Mouse (Mus musculus): ENCODE results near the gene Aadac. TPM values are rescaled to one million over a fixed set of nuclear protein-coding genes. Genes with fewer than 3 reads are reported as not detected.

Aadac gene
- polyA plus RNA-seq (2012; rRNA removed), result 94.9 and 102 TPM in 2 replicates
- polyA plus RNA-seq (2014; fragmentation: Nextera tagmentation; extraction: Ambion mirVana), result 259 and 282 TPM in 2 replicates

GRCm38 (mm10) chr3:60025417-60025816, at the start of gene Aadac:
Aadac (plus strand) TSS chr3:60025717.
- H3K4me1 ChIP-seq (replicated peaks; ENCODE audit: control insufficient read depth in 2 of 2, insufficient read depth in 2 of 2, low read length in 1 of 2), result no peaks in the 10 kb centered on the region
- 41% methylated on average over 1 of the region's 1 CpGs for WGBS (ENCODE audit: insufficient replicate concordance)

GRCm38 (mm10) chr3:60003622-60004021, 21.9 kb upstream of the Aadac start:
- ATAC-seq (ENCODE audit: insufficient read depth) (no peak), DNase-seq (ENCODE audit: low read depth in 3 of 3, low spot score in 3 of 3) (no peak)
- no peaks in the 10 kb centered on the region for H3K4me1 ChIP-seq (replicated peaks; ENCODE audit: control insufficient read depth in 2 of 2, insufficient read depth in 2 of 2, low read length in 1 of 2)
- no peak overlapping the region for H3K27ac ChIP-seq
- H3K4me3 ChIP-seq (ENCODE audit: insufficient read depth in 1 of 2, low read depth in 2 of 2, low read length in 2 of 2), result no peak overlapping the region
- H3K9me3 ChIP-seq (ENCODE audit: control insufficient read depth, low read length), result no peaks in the 10 kb centered on the region
- no peak overlapping the region for H3K4me2 ChIP-seq (ENCODE audit: low read depth)
- H3K9ac ChIP-seq (replicated peaks), result no peak overlapping the region
- H3K36me3 ChIP-seq (replicated peaks; ENCODE audit: control insufficient read depth, insufficient read depth, low read depth), result no peaks in the 10 kb centered on the region
- no peak for TF ChIP-seq EP300 (IDR thresholded peaks at IDR 0.05; ENCODE audit: low read depth)
- no peak for TF ChIP-seq CTCF (IDR thresholded peaks at IDR 0.05; ENCODE audit: low read depth)
- no peaks in the 10 kb centered on the region for H3K27me3 ChIP-seq (ENCODE audit: control insufficient read depth, insufficient read depth, low read length)

More at GRCm38 (mm10) chr3:60025417-60025816, at the start of gene Aadac:
- Histone ChIP-seq H3K9me3 (ENCODE audit: control insufficient read depth, low read length) (no peaks in the 10 kb centered on the region), H3K27me3 (ENCODE audit: control insufficient read depth, insufficient read depth, low read length) (no peaks in the 10 kb centered on the region), H3K27ac (no peak within 1 kb of the TSS), H3K4me2 (ENCODE audit: low read depth) (no peak within 1 kb of the TSS), H3K4me3 (ENCODE audit: insufficient read depth in 1 of 2, low read depth in 2 of 2, low read length in 2 of 2) (no peak within 1 kb of the TSS), H3K9ac (replicated peaks) (no peak within 1 kb of the TSS), H3K36me3 (replicated peaks; ENCODE audit: control insufficient read depth, insufficient read depth, low read depth) (no peaks in the 10 kb centered on the region)
- ATAC-seq (ENCODE audit: insufficient read depth) (no peak), DNase-seq (ENCODE audit: low read depth in 3 of 3, low spot score in 3 of 3) (no peak)
- TF ChIP-seq CTCF (IDR thresholded peaks at IDR 0.05; ENCODE audit: low read depth) (no peak), EP300 (IDR thresholded peaks at IDR 0.05; ENCODE audit: low read depth) (no peak)

- DNase-seq (ENCODE audit: low read depth in 3 of 3, low spot score in 3 of 3) (no peak), ATAC-seq (ENCODE audit: insufficient read depth) (no peak)
- Histone ChIP-seq H3K4me2 (ENCODE audit: low read depth) (no peak within 1 kb of the TSS), H3K27ac (no peak within 1 kb of the TSS), H3K9me3 (ENCODE audit: control insufficient read depth, low read length) (no peaks in the 10 kb centered on the region), H3K9ac (replicated peaks) (no peak within 1 kb of the TSS), H3K36me3 (replicated peaks; ENCODE audit: control insufficient read depth, insufficient read depth, low read depth) (no peaks in the 10 kb centered on the region), H3K4me1 (replicated peaks; ENCODE audit: control insufficient read depth in 2 of 2, insufficient read depth in 2 of 2, low read length in 1 of 2) (no peaks in the 10 kb centered on the region), H3K27me3 (ENCODE audit: control insufficient read depth, insufficient read depth, low read length) (no peaks in the 10 kb centered on the region), H3K4me3 (ENCODE audit: insufficient read depth in 1 of 2, low read depth in 2 of 2, low read length in 2 of 2) (no peak within 1 kb of the TSS)
- no peak for TF ChIP-seq CTCF (IDR thresholded peaks at IDR 0.05; ENCODE audit: low read depth)
- no peak for TF ChIP-seq EP300 (IDR thresholded peaks at IDR 0.05; ENCODE audit: low read depth)
- 52% methylated on average over 1 of the region's 1 CpGs for WGBS (ENCODE audit: insufficient replicate concordance)
Observed at GRCm38 (mm10) chr3:60006443-60006842, 19.1 kb upstream of the Aadac start, which contains the start of gene Aadacl2. Aadacl2 (plus strand) TSS chr3:60006743.

- WGBS (ENCODE audit: insufficient replicate concordance), result 59% methylated on average over 4 of the region's 4 CpGs
- Histone ChIP-seq H3K4me3 (ENCODE audit: insufficient read depth in 1 of 2, low read depth in 2 of 2, low read length in 2 of 2) (peak overlapping the region in 1 of 2 experiments; percentile 10; a peak in 3 of 4 replicates), H3K27me3 (ENCODE audit: control insufficient read depth, insufficient read depth, low read length) (no peaks in the 10 kb centered on the region), H3K36me3 (replicated peaks; ENCODE audit: control insufficient read depth, insufficient read depth, low read depth) (no peaks in the 10 kb centered on the region), H3K27ac (no peak overlapping the region), H3K9me3 (ENCODE audit: control insufficient read depth, low read length) (no peaks in the 10 kb centered on the region), H3K4me2 (ENCODE audit: low read depth) (no peak overlapping the region), H3K9ac (replicated peaks) (no peak overlapping the region), H3K4me1 (replicated peaks; ENCODE audit: control insufficient read depth in 2 of 2, insufficient read depth in 2 of 2, low read length in 1 of 2) (no peaks in the 10 kb centered on the region)
- TF ChIP-seq EP300 (IDR thresholded peaks at IDR 0.05; ENCODE audit: low read depth) (no peak), CTCF (IDR thresholded peaks at IDR 0.05; ENCODE audit: low read depth) (no peak)
- DNase-seq (ENCODE audit: low read depth in 3 of 3, low spot score in 3 of 3) (peak in 2 of 3 experiments; percentile 1 to 2), ATAC-seq (ENCODE audit: insufficient read depth) (peak; percentile 26; the same call in 1 of the 2 replicates)
Observed at GRCm38 (mm10) chr3:60031511-60031910, 6.0 kb downstream of the Aadac start.

GRCm38 (mm10) chr3:60046221-60046913, 20.9 kb downstream of the Aadac start:
- no peak overlapping the region for H3K4me3 ChIP-seq (ENCODE audit: insufficient read depth in 1 of 2, low read depth in 2 of 2, low read length in 2 of 2)
- 58% methylated on average over 3 of the region's 3 CpGs for WGBS (ENCODE audit: insufficient replicate concordance)
- TF ChIP-seq EP300 (IDR thresholded peaks at IDR 0.05; ENCODE audit: low read depth) (no peak), CTCF (IDR thresholded peaks at IDR 0.05; ENCODE audit: low read depth) (no peak)
- no peak for ATAC-seq (ENCODE audit: insufficient read depth)
- no peak overlapping the region for H3K9ac ChIP-seq (replicated peaks)
- H3K27ac ChIP-seq, result no peak overlapping the region
- H3K27me3 ChIP-seq (ENCODE audit: control insufficient read depth, insufficient read depth, low read length), result no peaks in the 10 kb centered on the region
- no peaks in the 10 kb centered on the region for H3K36me3 ChIP-seq (replicated peaks; ENCODE audit: control insufficient read depth, insufficient read depth, low read depth)
- no peak overlapping the region for H3K4me2 ChIP-seq (ENCODE audit: low read depth)
- H3K4me1 ChIP-seq (replicated peaks; ENCODE audit: control insufficient read depth in 2 of 2, insufficient read depth in 2 of 2, low read length in 1 of 2), result no peaks in the 10 kb centered on the region
- no peaks in the 10 kb centered on the region for H3K9me3 ChIP-seq (ENCODE audit: control insufficient read depth, low read length)
- DNase-seq (ENCODE audit: low read depth in 3 of 3, low spot score in 3 of 3), result no peak

Measured in liver, embryonic 14.5 days (tissue).